Mouse (Mus musculus) hindbrain, postnatal 0 days (tissue): ENCODE results near the gene Ldlrap1. TPM values are rescaled to one million over a fixed set of nuclear protein-coding genes. Genes with fewer than 3 reads are reported as not detected.

ENCODE experiments used
- ATAC-seq: fragments of 200-750 bp; cut with Nextera tagmentation; 2 replicates; pipeline ENCODE4 v1.8.0; 2017; ENCODE audit warnings: mild to moderate bottlenecking, moderate TSS enrichment, moderate library complexity
- DNase-seq: peaks from one replicate; pipeline ENCODE4 v3.0.0-alpha.2; 2015; ENCODE audit warnings: low spot score
- H3K27ac ChIP-seq: fragments of 300-500 bp; sonication (generic); 2 replicates; pipeline ENCODE4 v1.5.1; 2014; ENCODE audit warnings: mild to moderate bottlenecking
- H3K27me3 ChIP-seq: fragments of 300-500 bp; sonication (generic); 2 replicates; pipeline ENCODE4 v1.6.1; 2014; ENCODE audit warnings: low read length, mixed read lengths; ENCODE audit not compliant: insufficient read depth
- H3K36me3 ChIP-seq: fragments of 300-500 bp; sonication (generic); 2 replicates; pipeline ENCODE4 v1.6.1; 2014; ENCODE audit warnings: low read length, mixed read lengths; ENCODE audit not compliant: insufficient read depth
- H3K4me1 ChIP-seq: fragments of 300-500 bp; sonication (generic); 2 replicates; pipeline ENCODE4 v1.6.1; 2014; ENCODE audit warnings: antibody characterized with exemption, low read length, mixed read lengths; ENCODE audit not compliant: insufficient read depth
- H3K4me2 ChIP-seq: fragments of 300-500 bp; sonication (generic); 2 replicates; pipeline ENCODE4 v1.6.1; 2014; ENCODE audit warnings: low read depth, mild to moderate bottlenecking, low read length, moderate library complexity, mixed read lengths
- H3K4me3 ChIP-seq: fragments of 300-500 bp; sonication (generic); 2 replicates; pipeline ENCODE4 v1.5.1; 2014; ENCODE audit warnings: low read length
- H3K9ac ChIP-seq: fragments of 300-500 bp; sonication (generic); replicated peaks from 2 replicates; pipeline ENCODE4 v1.6.1; 2014; ENCODE audit warnings: mild to moderate bottlenecking, low read length, moderate library complexity, mixed read lengths
- H3K9me3 ChIP-seq: fragments of 300-500 bp; sonication (generic); 2 replicates; pipeline ENCODE4 v1.6.1; 2016; ENCODE audit warnings: low read length, mixed read lengths
- CTCF ChIP-seq: IDR thresholded peaks from 2 replicates; pipeline ENCODE4 v1.5.1; 2016; ENCODE audit warnings: antibody characterized with exemption, control low read depth, low read depth
- WGBS: fragments of 180-500 bp; shearing (Covaris S2); extraction: QIAGEN DNeasy Blood & Tissue Kit; methylation state at CpG from one replicate; pipeline ENCODE4 v1.1.7; 2014; 5-methylcytosine and 5-hydroxymethylcytosine counted together
- polyA plus RNA-seq: library from polyadenylated mRNA; unstranded; fragments of >200 nt; fragmentation: Nextera tagmentation; extraction: Ambion mirVana; gene quantifications from 2 replicates; pipeline ENCODE4 v1.2.1, GENCODE M21; 2015
- total RNA-seq: library from RNA; depleted of rRNA; stranded (reverse); fragments of >200 nt; gene quantifications from 2 replicates; pipeline ENCODE4 v1.2.3, GENCODE M21; 2014

Gene Ldlrap1
- total and polyA plus RNA-seq, 2 experiments from 2014 or later, result 2.7 to 3.1 TPM

GRCm38 (mm10) chr4:134775234-134775944 is 7.6 kb upstream of the Ldlrap1 start:
- TF ChIP-seq CTCF, result no peak
- H3K4me3 ChIP-seq, result no peak overlapping the region
- no peak overlapping the region for H3K9ac ChIP-seq
- no peak overlapping the region for H3K4me2 ChIP-seq
- H3K36me3 ChIP-seq, result no peaks in the 10 kb centered on the region
- 57% methylated on average over 13 of the region's 14 CpGs for WGBS
- no peak overlapping the region for H3K27ac ChIP-seq
- ATAC-seq, result no peak
- no peaks in the 10 kb centered on the region for H3K27me3 ChIP-seq
- DNase-seq, result no peak
- H3K4me1 ChIP-seq, result no peaks in the 10 kb centered on the region
- no peaks in the 10 kb centered on the region for H3K9me3 ChIP-seq

- no peaks in the 10 kb centered on the region for H3K9me3 ChIP-seq
- TF ChIP-seq CTCF, result no peak
- no peak overlapping the region for H3K27ac ChIP-seq
- WGBS, result 88% methylated on average over 6 of the region's 6 CpGs
- H3K27me3 ChIP-seq, result no peaks in the 10 kb centered on the region
- no peak overlapping the region for H3K4me3 ChIP-seq
- ATAC-seq (no peak), DNase-seq (no peak)
- no peaks in the 10 kb centered on the region for H3K36me3 ChIP-seq
- H3K4me2 ChIP-seq, result no peak overlapping the region
- H3K9ac ChIP-seq, result no peak overlapping the region
- H3K4me1 ChIP-seq, result no peaks in the 10 kb centered on the region
Observed at GRCm38 (mm10) chr4:134774126-134774525, 6.3 kb upstream of the Ldlrap1 start.

- Histone ChIP-seq H3K36me3 (no peaks in the 10 kb centered on the region), H3K4me1 (no peaks in the 10 kb centered on the region), H3K9me3 (no peaks in the 10 kb centered on the region), H3K27me3 (no peaks in the 10 kb centered on the region), H3K9ac (no peak overlapping the region), H3K27ac (no peak overlapping the region), H3K4me3 (no peak overlapping the region), H3K4me2 (no peak overlapping the region)
- WGBS, result 34% methylated on average over 4 of the region's 4 CpGs
- DNase-seq, result no peak
- no peak for TF ChIP-seq CTCF
- 0 out of 2 replicates have a peak, but pooled peaks have one; percentile 36 for ATAC-seq
Observed at GRCm38 (mm10) chr4:134772805-134773674, 5.2 kb upstream of the Ldlrap1 start.

GRCm38 (mm10) chr4:134769891-134770290 is 2.1 kb upstream of the Ldlrap1 start:
- Histone ChIP-seq H3K9ac (no peak overlapping the region), H3K4me3 (no peak overlapping the region), H3K9me3 (no peaks in the 10 kb centered on the region), H3K27ac (no peak overlapping the region), H3K27me3 (0 out of 2 replicates have a peak, but pooled peaks cover 7% of the 10 kb centered on the region), H3K36me3 (no peaks in the 10 kb centered on the region), H3K4me1 (peaks cover 9% of the 10 kb centered on the region), H3K4me2 (no peak overlapping the region)
- TF ChIP-seq CTCF, result no peak
- DNase-seq (no peak), ATAC-seq (no peak)
- WGBS, result 70% methylated on average over 7 of the region's 7 CpGs

GRCm38 (mm10) chr4:134769081-134769811 is 1.4 kb upstream of the Ldlrap1 start:
- no peak overlapping the region for H3K27ac ChIP-seq
- no peaks in the 10 kb centered on the region for H3K9me3 ChIP-seq
- DNase-seq (no peak), ATAC-seq (no peak)
- peaks cover 9% of the 10 kb centered on the region for H3K4me1 ChIP-seq
- no peak for TF ChIP-seq CTCF
- no peak overlapping the region for H3K4me2 ChIP-seq
- H3K27me3 ChIP-seq, result 0 out of 2 replicates have a peak, but pooled peaks cover 7% of the 10 kb centered on the region
- H3K4me3 ChIP-seq, result no peak overlapping the region
- WGBS, result 64% methylated on average over 7 of the region's 7 CpGs
- no peak overlapping the region for H3K9ac ChIP-seq
- no peaks in the 10 kb centered on the region for H3K36me3 ChIP-seq

- Histone ChIP-seq H3K9ac (peak overlapping the region; percentile 49; the same call in 1 of the 2 replicates), H3K36me3 (no peaks in the 10 kb centered on the region), H3K4me2 (peak overlapping the region; percentile 92), H3K9me3 (no peaks in the 10 kb centered on the region), H3K4me3 (peak overlapping the region; percentile 51), H3K27ac (no peak overlapping the region), H3K27me3 (0 out of 2 replicates have a peak, but pooled peaks cover 7% of the 10 kb centered on the region), H3K4me1 (peaks cover 9% of the 10 kb centered on the region)
- 15% methylated on average over 21 of the region's 21 CpGs for WGBS
- TF ChIP-seq CTCF, result no peak
- DNase-seq (no peak), ATAC-seq (no peak)
Observed at GRCm38 (mm10) chr4:134768226-134768888, 533 bp upstream of the Ldlrap1 start.
